ENCODE assay signal across 12 mouse cellular contexts in genomic region chr6:107380621-107381020, GRCm38 (mm10).
"Had no signal": no experiment of that assay in that cellular context is flagged by ENCODE, and none has a peak within 500 bp of the region (broad histone marks: within the 10 kb centered on the region; RNA-seq: fewer than 3 reads in every experiment).

No protein-coding gene starts in this region.

- DNase-seq: retina, postnatal 1 day; right cerebral cortex, adult 18-20 months; right cerebral cortex, postnatal 14 days; right cerebral cortex, postnatal 25 days; right cerebral cortex, postnatal 4 days; spleen, adult 18-20 months; thymus, adult 18-20 months; thymus, adult 2 months; thymus, postnatal 14 days; thymus, postnatal 25 days; thymus, postnatal 36 days; thymus, postnatal 4 days had no signal
